Mouse (Mus musculus) hematopoietic stem cell, adult 5-6 weeks (primary cell): ENCODE measurements around the gene Nat8f1. TPM values are rescaled to one million over a fixed set of nuclear protein-coding genes. Genes with fewer than 3 reads are reported as not detected.
"Not testable (repeated sequence)": the region's sequence is repeated elsewhere in the genome, so short reads cannot be mapped to it uniquely, and the experiment has no call there.

Experiments
- ATAC-seq, 2 experiments: fragments of 125-278 bp in 1 of 2; replicated peaks in 1 of 2; 2 replicates each; pipeline ENCODE4 v1.8.0; 2016 to 2017; ENCODE audit warnings: inconsistent platforms in 2 of 2, mild to moderate bottlenecking in 2 of 2, moderate number of reproducible peaks in 2 of 2, low read depth in 1 of 2, moderate TSS enrichment in 1 of 2; ENCODE audit not compliant: low FRiP score in 2 of 2, poor library complexity in 2 of 2, severe bottlenecking in 2 of 2, insufficient read depth in 1 of 2, low TSS enrichment in 1 of 2
- total RNA-seq: library from RNA; stranded (forward); fragments of 172-1452, 232-1000 nt; gene quantifications from 2 replicates; pipeline ENCODE4 v1.2.3, GENCODE M21; 2017

The Nat8f1 gene
- total RNA-seq, 1 experiment from 2014 or later, result 7.2 TPM

- ATAC-seq, result no peak
Observed at GRCm38 (mm10) chr6:85915141-85915538, 347 bp downstream of the Nat8f1 start.

GRCm38 (mm10) chr6:85911587-85911986, 3.9 kb downstream of the Nat8f1 start, which contains the start of gene Tprkb:
Tprkb (plus strand) TSS chr6:85911865.
- no peak for ATAC-seq

GRCm38 (mm10) chr6:85909704-85910103, 5.8 kb downstream of the Nat8f1 start:
- no peak for ATAC-seq

GRCm38 (mm10) chr6:85908341-85908740, 7.1 kb downstream of the Nat8f1 start:
- no peak for ATAC-seq

- not testable (repeated sequence) for ATAC-seq
Observed at GRCm38 (mm10) chr6:85906911-85907351, 8.6 kb downstream of the Nat8f1 start.

GRCm38 (mm10) chr6:85904642-85905061, 10.8 kb downstream of the Nat8f1 start, which contains the start of gene Nat8f4:
Nat8f4 (minus strand) TSS chr6:85904884.
- ATAC-seq, result peak; percentile 81 to 83

- ATAC-seq, result no peak
Observed at GRCm38 (mm10) chr6:85902303-85902702, 13.2 kb downstream of the Nat8f1 start.

- ATAC-seq, result not testable (repeated sequence)
Observed at GRCm38 (mm10) chr6:85898596-85899475, 16.7 kb downstream of the Nat8f1 start.

- peak; percentile 56 to 62 for ATAC-seq
Observed at GRCm38 (mm10) chr6:85895061-85895648, 20.3 kb downstream of the Nat8f1 start.

GRCm38 (mm10) chr6:85888961-85889360, 26.5 kb downstream of the Nat8f1 start:
- ATAC-seq, result no peak

- no peak for ATAC-seq
Observed at GRCm38 (mm10) chr6:85884311-85884710, 31.2 kb downstream of the Nat8f1 start.

GRCm38 (mm10) chr6:85883246-85883645, 32.2 kb downstream of the Nat8f1 start:
- not testable (repeated sequence) for ATAC-seq

GRCm38 (mm10) chr6:85869006-85869405, 46.5 kb downstream of the Nat8f1 start, which contains the start of gene Nat8f2:
Nat8f2 (minus strand) TSS chr6:85869158.
- ATAC-seq, result not testable (repeated sequence)

GRCm38 (mm10) chr6:85867726-85868690, 47.5 kb downstream of the Nat8f1 start:
- peak; percentile 56 to 82 for ATAC-seq

- not testable (repeated sequence) for ATAC-seq
Observed at GRCm38 (mm10) chr6:85866995-85867394, 48.5 kb downstream of the Nat8f1 start.

GRCm38 (mm10) chr6:85866166-85866565, 49.3 kb downstream of the Nat8f1 start:
- ATAC-seq, result not testable (repeated sequence)
